Mouse (Mus musculus): ENCODE data around the gene Gm13287.
"Not testable (repeated sequence)": the region's sequence is repeated elsewhere in the genome, so short reads cannot be mapped to it uniquely, and the experiment has no call there.

Gene Gm13287

GRCm38 (mm10) chr4:88797097-88797496 lies 6.0 kb upstream of the Gm13287 start, which contains the start of gene Gm13279:
Gene Gm13279 (plus strand): TSS chr4:88797397.
- not testable (repeated sequence) for DNase-seq (ENCODE audit: low spot score in 2 of 2)

- DNase-seq (ENCODE audit: low spot score in 2 of 2), result not testable (repeated sequence)
Observed at GRCm38 (mm10) chr4:88799365-88799764, 3.7 kb upstream of the Gm13287 start, which contains the start of gene Gm13285. Gene Gm13285 (plus strand): TSS chr4:88799665.

- not testable (repeated sequence) for DNase-seq (ENCODE audit: low spot score in 2 of 2)
Observed at GRCm38 (mm10) chr4:88805231-88805630, 2.2 kb downstream of the Gm13287 start, which contains the start of gene Gm13288. Gene Gm13288 (plus strand): TSS chr4:88805531.

- not testable (repeated sequence) for DNase-seq (ENCODE audit: low spot score in 2 of 2)
Observed at GRCm38 (mm10) chr4:88805761-88806160, 2.7 kb downstream of the Gm13287 start.

GRCm38 (mm10) chr4:88815928-88816327 lies 12.9 kb downstream of the Gm13287 start, which contains the start of gene Ifna7:
Gene Ifna7 (plus strand): TSS chr4:88816228.
- DNase-seq (ENCODE audit: low spot score in 2 of 2), result no peak

GRCm38 (mm10) chr4:88819659-88820058 lies 16.6 kb downstream of the Gm13287 start, which contains the start of gene Ifna11:
Gene Ifna11 (plus strand): TSS chr4:88819959.
- no peak for DNase-seq (ENCODE audit: low spot score in 2 of 2)

- DNase-seq (ENCODE audit: low spot score in 2 of 2), result no peak
Observed at GRCm38 (mm10) chr4:88822995-88823394, 19.9 kb downstream of the Gm13287 start.

GRCm38 (mm10) chr4:88827116-88827515 lies 24.1 kb downstream of the Gm13287 start, which contains the start of gene Ifna6:
Gene Ifna6 (plus strand): TSS chr4:88827416.
- not testable (repeated sequence) for DNase-seq (ENCODE audit: low spot score in 2 of 2)

GRCm38 (mm10) chr4:88830523-88830922 lies 27.5 kb downstream of the Gm13287 start:
- no peak for DNase-seq (ENCODE audit: low spot score in 2 of 2)

GRCm38 (mm10) chr4:88835225-88835624 lies 32.2 kb downstream of the Gm13287 start, which contains the start of gene Ifna5:
Gene Ifna5 (plus strand): TSS chr4:88835525.
- DNase-seq (ENCODE audit: low spot score in 2 of 2), result not testable (repeated sequence)

GRCm38 (mm10) chr4:88838828-88839227 lies 35.8 kb downstream of the Gm13287 start:
- no peak for DNase-seq (ENCODE audit: low spot score in 2 of 2)

- no peak for DNase-seq (ENCODE audit: low spot score in 2 of 2)
Observed at GRCm38 (mm10) chr4:88840058-88840457, 37.0 kb downstream of the Gm13287 start.

- DNase-seq (ENCODE audit: low spot score in 2 of 2), result no peak
Observed at GRCm38 (mm10) chr4:88841438-88841911, 38.4 kb downstream of the Gm13287 start, which contains the start of gene Ifna4. Gene Ifna4 (plus strand): TSS chr4:88841861.

GRCm38 (mm10) chr4:88845334-88845733 lies 42.3 kb downstream of the Gm13287 start:
- DNase-seq (ENCODE audit: low spot score in 2 of 2), result no peak

- DNase-seq (ENCODE audit: low spot score in 2 of 2), result no peak
Observed at GRCm38 (mm10) chr4:88849698-88850097, 46.6 kb downstream of the Gm13287 start, which contains the start of gene Ifna1. Gene Ifna1 (plus strand): TSS chr4:88850087.

- DNase-seq (ENCODE audit: low spot score in 2 of 2), result no peak
Observed at GRCm38 (mm10) chr4:88851026-88851763, 48.1 kb downstream of the Gm13287 start.

Measured in spleen, postnatal 4 days (tissue).